Mouse (Mus musculus) olfactory bulb, adult 2 months (tissue): ENCODE measurements around the gene P4ha1. TPM values are rescaled to one million over a fixed set of nuclear protein-coding genes. Genes with fewer than 3 reads are reported as not detected.
"Not testable (repeated sequence)": the region's sequence is repeated elsewhere in the genome, so short reads cannot be mapped to it uniquely, and the experiment has no call there.

Experiments
- H3K27ac ChIP-seq: fragments of 200-500 bp; 2 replicates; pipeline ENCODE4 v1.5.1; 2012; ENCODE audit warnings: low read depth, low read length; ENCODE audit not compliant: insufficient read depth
- H3K4me1 ChIP-seq: fragments of 200-500 bp; 2 replicates; pipeline ENCODE4 v1.6.1; 2012; ENCODE audit warnings: low read length; ENCODE audit not compliant: control insufficient read depth, insufficient read depth
- H3K4me3 ChIP-seq: fragments of 200-500 bp; 2 replicates; pipeline ENCODE4 v1.5.1; 2012; ENCODE audit warnings: mild to moderate bottlenecking, low read depth, low read length, moderate library complexity; ENCODE audit not compliant: insufficient read depth
- CTCF ChIP-seq: fragments of 200-500 bp; IDR thresholded peaks from 2 replicates; pipeline ENCODE4 v1.5.1; 2012; ENCODE audit warnings: low read depth, mild to moderate bottlenecking, low read length, moderate library complexity; ENCODE audit not compliant: insufficient read depth
- POLR2A ChIP-seq: fragments of 200-500 bp; IDR thresholded peaks from 2 replicates; pipeline ENCODE4 v1.6.1; 2012; ENCODE audit warnings: mild to moderate bottlenecking, low read depth, low read length, moderate library complexity; ENCODE audit not compliant: insufficient read depth
- WGBS: fragments of 180-500 bp; shearing (Covaris S2); methylation state at CpG from one replicate; pipeline ENCODE4 v1.1.7; 2018; 5-methylcytosine and 5-hydroxymethylcytosine counted together
- polyA plus RNA-seq: library from polyadenylated mRNA; stranded (reverse); fragments of >200 nt; gene quantifications from 2 replicates; pipeline ENCODE4 v1.2.4, GENCODE M21; 2012; ENCODE audit warnings: low replicate concordance; ENCODE audit not compliant: missing spikeins, insufficient read depth, insufficient read length

P4ha1 gene
- polyA plus RNA-seq, 1 experiment = not detected

- 58% methylated on average over 8 of the region's 8 CpGs for WGBS
- no peak overlapping the region for H3K27ac ChIP-seq
- TF ChIP-seq POLR2A (no peak), CTCF (no peak)
- no peak overlapping the region for H3K4me3 ChIP-seq
- H3K4me1 ChIP-seq = no peaks in the 10 kb centered on the region
Measured at GRCm38 (mm10) chr10:59289062-59289461, 34.0 kb upstream of the P4ha1 start.

- no peak overlapping the region for H3K4me3 ChIP-seq
- 58% methylated on average over 3 of the region's 3 CpGs for WGBS
- TF ChIP-seq CTCF (no peak), POLR2A (no peak)
- H3K4me1 ChIP-seq = no peaks in the 10 kb centered on the region
- no peak overlapping the region for H3K27ac ChIP-seq
Measured at GRCm38 (mm10) chr10:59291536-59291935, 31.6 kb upstream of the P4ha1 start.

GRCm38 (mm10) chr10:59292079-59292478, 31.0 kb upstream of the P4ha1 start:
- no peak overlapping the region for H3K27ac ChIP-seq

GRCm38 (mm10) chr10:59292558-59292957, 30.5 kb upstream of the P4ha1 start:
- H3K4me3 ChIP-seq = no peak overlapping the region
- 24% methylated on average over 4 of the region's 4 CpGs for WGBS
- TF ChIP-seq POLR2A (no peak), CTCF (0 out of 2 replicates have a peak, but pooled peaks have one; percentile 1)
- H3K27ac ChIP-seq = no peak overlapping the region
- no peaks in the 10 kb centered on the region for H3K4me1 ChIP-seq

More at GRCm38 (mm10) chr10:59292079-59292478, 31.0 kb upstream of the P4ha1 start:
- no peak for TF ChIP-seq POLR2A
- no peak for TF ChIP-seq CTCF
- Histone ChIP-seq H3K4me3 (no peak overlapping the region), H3K4me1 (no peaks in the 10 kb centered on the region)
- 77% methylated on average over 7 of the region's 7 CpGs for WGBS

DNA sequence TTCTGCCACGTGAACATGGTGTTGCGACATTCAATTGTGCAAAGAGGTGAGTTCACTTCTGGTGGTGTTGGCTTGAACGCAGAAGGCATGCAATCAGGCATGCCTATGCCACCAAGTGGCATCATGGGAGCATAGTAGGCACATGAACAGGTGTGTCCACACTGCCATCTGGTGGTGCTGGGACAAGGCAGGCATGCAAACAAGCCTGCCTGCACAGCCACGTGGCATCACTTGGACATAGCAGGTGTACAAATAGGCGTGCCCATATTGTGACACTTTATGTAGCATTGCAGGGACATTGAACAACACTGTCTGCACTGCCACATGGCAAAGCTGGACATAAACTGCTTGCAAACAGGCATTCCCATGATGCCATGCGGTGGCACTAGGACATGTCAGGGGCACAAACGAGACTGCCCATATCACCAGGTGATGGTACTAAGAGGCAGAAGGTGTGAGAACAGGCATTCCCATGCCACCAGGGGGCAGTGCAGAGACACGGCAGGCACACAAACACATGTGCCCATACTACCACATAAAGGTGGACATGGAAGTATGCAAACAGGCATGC, 27.8 kb upstream of the P4ha1 start:
- WGBS = 49% methylated on average over 8 of the region's 8 CpGs
- TF ChIP-seq POLR2A = no peak
- TF ChIP-seq CTCF = peak; percentile 56; the same call in 1 of the 2 replicates
- no peak overlapping the region for H3K27ac ChIP-seq
- no peaks in the 10 kb centered on the region for H3K4me1 ChIP-seq
- no peak overlapping the region for H3K4me3 ChIP-seq

GRCm38 (mm10) chr10:59296261-59296660, 26.8 kb upstream of the P4ha1 start:
- H3K4me3 ChIP-seq = no peak overlapping the region
- 30% methylated on average over 5 of the region's 5 CpGs for WGBS
- no peaks in the 10 kb centered on the region for H3K4me1 ChIP-seq
- no peak overlapping the region for H3K27ac ChIP-seq
- TF ChIP-seq CTCF = peak; percentile 47; the same call in 1 of the 2 replicates
- no peak for TF ChIP-seq POLR2A

GRCm38 (mm10) chr10:59302671-59303070, 20.4 kb upstream of the P4ha1 start:
- H3K4me3 ChIP-seq, H3K4me1 ChIP-seq, H3K27ac ChIP-seq: not testable (repeated sequence)
- 92% methylated on average over 12 of the region's 12 CpGs for WGBS

GRCm38 (mm10) chr10:59308993-59309715, 13.9 kb upstream of the P4ha1 start:
- WGBS = 7% methylated on average over 3 of the region's 3 CpGs
- TF ChIP-seq CTCF = peak; percentile 40; the same call in 1 of the 2 replicates
- TF ChIP-seq POLR2A = no peak
- H3K4me1 ChIP-seq = peaks cover 6% of the 10 kb centered on the region; the same call in 1 of the 2 replicates
- no peak overlapping the region for H3K4me3 ChIP-seq
- no peak overlapping the region for H3K27ac ChIP-seq

DNA sequence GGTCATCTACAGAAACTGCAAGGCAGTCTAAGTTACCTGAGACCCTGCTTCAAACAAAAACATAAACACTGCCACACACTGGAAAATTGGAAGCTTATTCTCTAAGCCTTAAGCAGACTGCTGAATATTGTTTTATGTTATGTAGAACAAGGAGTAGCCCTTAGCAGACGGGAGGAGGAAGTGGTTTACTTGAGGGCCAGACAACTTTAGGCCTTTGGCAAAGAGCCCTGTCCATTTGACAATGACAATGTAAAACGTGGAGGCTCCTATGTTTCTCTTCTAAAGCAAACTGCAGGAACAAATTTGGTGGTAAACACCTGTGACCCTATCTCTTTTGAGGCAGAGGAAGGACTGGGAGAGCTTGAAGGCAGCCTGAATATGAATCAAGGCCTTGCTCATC, 13.0 kb upstream of the P4ha1 start:
- Histone ChIP-seq H3K27ac (no peak overlapping the region), H3K4me3 (no peak overlapping the region), H3K4me1 (peaks cover 6% of the 10 kb centered on the region; the same call in 1 of the 2 replicates)
- TF ChIP-seq POLR2A (no peak), CTCF (no peak)
- WGBS = 63% methylated on average over 2 of the region's 2 CpGs
